Mouse (Mus musculus) erythroid progenitor cell, adult 5-6 weeks (primary cell): ENCODE measurements around the gene Iqcd. TPM values are rescaled to one million over a fixed set of nuclear protein-coding genes. Genes with fewer than 3 reads are reported as not detected.
A peak's percentile ranks its signal among the peaks of the same experiment; 100 is the strongest.

Source experiments
- ATAC-seq: replicated peaks from 2 replicates; pipeline ENCODE4 v1.8.0; 2016; ENCODE audit warnings: moderate number of reproducible peaks, mild to moderate bottlenecking, moderate TSS enrichment, inconsistent platforms; ENCODE audit not compliant: poor library complexity, low FRiP score, severe bottlenecking
- total RNA-seq, 2 experiments: library from RNA; stranded (forward) in 1 of 2; stranded (reverse) in 1 of 2; fragments of 150-400 nt in 1 of 2; fragments of 186-747, 209-891 nt in 1 of 2; gene quantifications; 2 replicates each; pipeline versions ENCODE4 v1.2.3 to v1.2.4; 2015 to 2017; ENCODE audit warnings: low replicate concordance in 2 of 2

Gene Iqcd
- 2.5 TPM in 1 of 2 replicates, not detected in the other for total RNA-seq (2015; ENCODE audit: low replicate concordance)
- total RNA-seq (2017; ENCODE audit: low replicate concordance): 3.1 and 3.3 TPM in 2 replicates

DNA sequence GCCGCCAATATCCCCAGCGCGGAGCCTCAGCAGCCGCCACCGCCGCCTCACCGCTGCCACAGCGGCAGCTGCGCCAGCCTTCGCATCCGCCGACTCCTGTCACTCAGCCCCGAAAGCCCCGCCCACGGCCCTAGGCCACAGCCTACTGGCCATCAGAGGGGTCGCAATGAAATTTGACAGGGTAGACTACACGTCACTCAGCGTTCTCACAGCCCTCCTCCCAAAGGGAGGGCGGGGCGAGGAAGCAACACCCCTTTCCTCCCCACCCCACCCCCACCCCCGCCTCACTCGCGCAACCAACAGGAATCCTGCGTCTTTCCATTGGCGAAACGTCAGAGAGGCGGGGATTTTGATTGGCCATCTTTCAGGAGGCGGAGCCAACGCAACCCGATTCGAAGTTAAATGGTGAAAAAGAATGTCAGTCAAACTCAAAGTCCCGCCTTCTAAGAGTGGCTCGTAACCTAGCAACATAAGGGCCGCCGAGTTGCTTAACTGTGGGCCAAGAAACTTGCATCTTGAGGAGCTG, at the start of gene Iqcd, which contains the start of gene Tpcn1:
Gene Iqcd (plus strand): TSS at position 448 of the 526 bp plus-strand sequence.
Gene Tpcn1 (minus strand): TSS at position 105 of the 526 bp plus-strand sequence.
- peak; percentile 80 for ATAC-seq

DNA sequence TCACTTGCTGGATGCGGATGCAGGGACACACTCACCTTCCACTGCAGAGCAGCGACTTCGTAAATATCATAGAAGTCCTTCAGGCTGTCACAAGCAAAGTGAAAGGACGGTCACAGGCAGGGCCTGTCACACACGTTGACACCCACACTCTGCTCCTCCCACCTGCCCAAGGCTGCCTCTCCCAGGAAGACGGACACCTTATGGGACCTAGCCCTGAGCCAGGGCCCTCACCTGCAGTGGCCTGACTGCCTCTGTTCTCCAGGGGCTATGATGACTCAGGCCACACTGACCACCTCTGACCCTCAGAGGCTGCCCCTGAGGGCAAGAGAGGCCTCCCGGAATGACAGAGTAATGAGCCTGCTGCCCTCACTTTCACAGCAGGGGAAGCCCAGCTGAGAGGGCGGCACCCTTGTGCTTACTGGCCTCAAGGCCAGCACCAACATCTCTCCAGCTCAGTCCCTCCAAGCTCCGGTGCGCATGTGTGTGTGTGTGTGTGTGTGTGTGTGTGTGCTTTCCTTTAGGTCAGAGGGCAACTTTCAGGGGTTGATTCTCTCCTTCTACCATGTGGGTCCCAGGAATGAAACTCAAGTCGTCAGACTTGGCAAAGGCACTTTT, 40.5 kb upstream of the Iqcd start:
- ATAC-seq: no peak

DNA sequence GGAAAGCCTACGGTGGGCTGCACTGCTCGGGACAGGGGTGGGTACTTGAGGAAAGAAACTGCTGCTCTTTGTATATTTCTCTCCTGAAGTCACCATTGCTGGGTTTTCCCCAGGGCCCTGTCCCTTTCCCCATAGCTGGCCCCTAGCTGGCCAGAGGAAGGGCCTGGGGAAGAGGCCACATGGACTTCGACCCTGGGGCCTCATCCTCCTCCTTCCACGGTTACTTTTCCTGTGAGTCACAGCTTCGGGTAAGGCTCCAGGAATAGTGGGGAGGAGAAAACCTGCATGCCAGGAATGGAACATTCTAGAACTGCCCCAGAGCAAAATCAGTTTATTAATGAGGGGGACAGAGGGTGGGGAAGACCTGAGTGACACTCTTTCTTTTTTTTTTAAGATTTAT, 38.7 kb upstream of the Iqcd start:
- ATAC-seq: no peak

DNA sequence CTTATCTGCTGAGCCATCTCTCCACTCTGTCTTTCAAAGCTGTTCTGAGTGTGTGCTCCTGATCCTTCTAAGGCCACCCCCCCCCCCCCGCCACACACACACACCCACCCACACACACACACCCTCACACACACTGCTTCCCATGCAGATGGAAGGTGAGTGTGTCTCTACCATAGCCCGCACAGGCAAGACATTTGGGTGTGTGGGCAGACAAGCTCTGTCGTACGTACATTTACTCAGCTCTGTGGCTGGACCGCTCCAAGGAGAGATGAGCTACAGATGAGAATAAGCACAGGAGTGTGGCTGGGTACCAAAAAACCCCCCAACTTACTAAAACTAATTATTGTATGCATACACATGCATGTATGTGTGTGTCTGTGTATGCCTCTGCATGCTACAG, 38.1 kb upstream of the Iqcd start:
- ATAC-seq: no peak

DNA sequence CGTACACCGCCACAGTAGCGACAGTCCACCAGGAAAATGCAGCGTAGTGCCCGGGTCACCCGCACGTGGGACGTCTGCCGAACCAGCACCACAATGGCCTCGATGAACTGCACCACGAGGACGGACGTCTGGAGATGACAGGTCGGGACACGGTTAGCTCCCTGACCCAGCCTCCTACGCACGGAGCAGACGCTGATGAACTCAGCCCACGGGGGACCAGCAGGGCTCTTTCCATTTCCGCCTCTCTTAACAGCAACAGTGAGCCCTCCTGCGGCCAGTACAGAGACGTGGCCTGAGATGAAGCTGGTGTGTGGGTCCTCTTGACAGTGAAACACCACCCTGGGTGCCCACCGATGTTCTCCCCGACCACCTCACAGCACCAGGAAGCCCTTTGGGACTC, 32.9 kb upstream of the Iqcd start:
- no peak for ATAC-seq

DNA sequence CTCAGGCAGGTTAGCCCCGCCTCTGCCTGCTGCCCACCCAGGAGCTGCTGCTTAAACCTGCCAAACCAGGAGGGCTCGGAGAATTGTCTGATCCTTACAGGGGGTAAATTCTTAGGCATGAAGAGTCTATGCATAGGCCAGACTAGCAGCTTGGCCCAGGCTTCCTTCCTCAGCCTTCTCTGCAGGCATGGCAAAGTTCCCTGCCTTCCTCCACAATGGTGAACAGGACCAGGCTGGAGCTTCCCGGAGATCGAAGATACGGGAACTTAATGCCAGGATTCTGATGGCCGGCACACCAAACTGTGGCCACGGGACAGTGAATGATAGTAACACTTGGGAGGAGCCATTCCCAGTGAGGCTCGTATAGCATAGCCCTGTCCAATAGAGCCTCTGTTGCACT, 30.8 kb upstream of the Iqcd start:
- no peak for ATAC-seq

DNA sequence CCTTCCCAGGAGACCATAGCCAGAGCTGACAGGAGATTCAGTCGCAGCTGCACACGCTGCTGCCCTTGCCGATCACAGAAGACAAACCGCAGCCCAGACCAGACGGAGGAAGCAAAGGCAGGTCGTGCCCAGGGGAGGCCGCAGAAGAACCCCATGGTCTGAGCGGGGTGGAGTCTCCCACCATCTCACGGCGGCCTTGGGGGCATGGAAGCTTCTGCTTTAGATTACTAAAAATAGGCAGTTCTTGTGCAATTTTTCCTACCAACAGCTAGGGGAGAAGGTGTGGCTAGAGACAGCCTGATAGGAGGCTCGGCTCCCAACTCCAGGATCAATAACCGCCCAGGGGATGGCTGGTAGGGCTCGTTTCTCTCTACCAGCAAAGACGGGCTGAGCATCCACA, 30.1 kb upstream of the Iqcd start:
- ATAC-seq: no peak

DNA sequence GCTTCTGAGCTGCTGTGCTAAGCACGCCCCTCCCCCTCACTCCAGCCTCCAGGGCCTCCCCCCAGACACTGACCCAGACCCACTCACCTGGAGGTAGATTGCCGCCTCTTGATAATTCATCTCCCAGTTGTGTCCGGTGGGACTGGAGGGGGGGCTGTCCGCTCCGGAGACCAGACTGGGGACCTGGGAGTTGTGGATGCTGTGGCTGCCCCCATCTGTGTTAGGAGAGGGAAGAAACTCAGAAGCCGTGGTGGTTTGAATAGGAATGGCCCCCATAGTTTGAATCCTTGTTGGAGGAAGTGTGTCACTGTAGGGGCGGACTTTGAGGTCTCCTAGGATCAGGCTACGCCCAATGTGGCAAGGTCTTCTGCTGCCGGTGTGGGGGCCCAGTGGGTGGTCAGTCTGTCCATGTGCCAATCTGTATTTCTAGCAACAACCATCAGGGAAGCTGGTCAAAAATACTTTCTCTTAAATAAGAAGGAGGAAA, 28.6 kb upstream of the Iqcd start:
- ATAC-seq: no peak

DNA sequence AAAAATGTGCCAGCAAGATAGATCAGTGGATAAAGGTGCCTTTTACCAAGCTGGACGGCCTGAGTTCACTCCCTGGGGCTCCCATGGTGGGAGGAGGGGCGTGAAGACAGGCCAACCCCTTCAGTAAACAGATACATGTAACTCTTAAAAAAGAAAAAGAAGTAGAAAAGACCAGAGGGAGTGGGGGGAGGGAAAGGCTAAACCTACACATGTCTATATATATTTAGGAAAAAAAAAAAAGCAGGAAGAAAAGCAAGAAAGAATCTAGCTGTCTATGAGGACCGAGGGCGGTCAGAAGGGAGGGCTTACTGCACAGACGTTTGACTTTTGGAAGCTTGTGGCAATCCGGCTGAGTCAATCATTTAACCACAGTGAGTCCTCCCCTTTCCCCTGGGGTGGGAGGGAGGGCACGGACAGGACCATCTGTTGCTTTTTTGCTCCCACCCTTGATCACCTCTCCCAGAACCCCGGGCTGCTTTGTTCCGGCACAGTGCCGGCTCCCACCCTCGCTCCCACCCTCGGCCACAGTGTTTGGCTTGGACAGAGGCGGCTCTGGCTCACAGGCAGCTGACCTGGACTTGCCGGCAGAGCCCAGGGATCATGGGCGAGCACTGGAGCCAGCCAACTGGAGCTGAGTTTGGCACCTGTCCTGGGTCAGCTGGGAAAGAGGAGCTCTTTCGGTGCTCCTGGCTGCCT, 28.1 kb upstream of the Iqcd start:
- no peak for ATAC-seq

DNA sequence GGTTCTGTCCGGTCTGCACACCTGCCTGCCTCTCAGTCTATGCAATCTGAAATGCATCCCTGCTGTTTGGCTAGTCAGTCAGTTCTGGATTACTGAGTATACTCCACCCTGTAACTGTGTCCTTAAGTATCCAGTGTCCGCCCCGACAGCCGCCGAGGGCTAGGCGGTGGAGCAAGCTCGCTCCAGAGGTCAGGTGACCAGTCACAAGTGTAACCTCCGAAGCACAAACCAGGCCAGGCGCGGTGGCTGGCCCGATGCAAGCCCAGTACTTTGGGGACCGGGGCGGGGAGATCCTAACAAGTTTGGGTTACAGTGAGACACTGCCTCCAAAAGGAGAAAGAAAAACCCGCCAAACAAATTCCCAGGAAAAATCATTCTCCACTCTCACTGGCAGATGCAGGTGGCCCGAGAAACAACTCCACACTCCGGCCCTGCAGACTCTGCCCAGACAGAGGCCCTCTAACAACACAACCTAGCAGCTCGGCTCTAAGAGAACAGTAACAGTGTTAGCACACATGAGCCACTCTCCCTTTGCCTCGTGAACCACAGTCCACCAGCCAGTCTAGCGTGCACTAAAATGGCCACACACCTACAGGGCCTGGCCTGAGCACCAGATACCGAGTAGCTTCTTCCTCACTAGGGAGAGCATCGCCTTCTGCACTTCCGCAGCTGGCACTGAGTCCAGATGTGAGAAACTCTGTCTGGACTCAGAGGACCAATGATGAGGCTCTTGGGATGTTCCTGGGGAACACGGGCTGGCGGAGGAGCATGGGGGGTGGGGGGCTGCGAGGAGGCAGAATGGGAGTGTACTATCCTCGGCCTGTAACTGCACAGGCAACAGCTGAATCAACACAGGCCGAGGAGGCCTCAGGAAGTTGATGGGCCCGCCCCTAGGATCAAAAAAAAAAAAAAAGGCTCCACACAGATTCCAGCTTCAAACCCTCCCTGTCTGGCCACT, 25.6 kb upstream of the Iqcd start:
- no peak for ATAC-seq

DNA sequence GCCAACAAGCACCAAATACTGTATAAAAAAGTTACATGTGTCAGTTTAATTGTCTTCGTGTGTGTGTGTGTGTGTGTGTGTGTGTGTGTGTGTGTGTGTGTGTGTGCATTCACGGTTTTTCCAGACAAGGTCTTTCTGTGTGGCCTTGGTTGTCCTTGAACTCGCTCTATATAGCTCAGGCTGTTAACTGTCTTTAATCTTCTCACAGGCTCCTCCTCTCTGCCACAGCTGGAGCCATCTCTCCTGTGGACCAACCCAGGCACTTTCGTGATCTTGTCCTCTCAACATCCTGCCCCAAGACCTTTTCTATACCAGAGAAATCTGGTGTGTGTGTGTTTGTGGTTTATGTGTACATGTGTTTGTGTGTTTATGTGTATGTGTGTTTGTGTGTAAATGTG, 24.9 kb upstream of the Iqcd start:
- ATAC-seq: no peak

DNA sequence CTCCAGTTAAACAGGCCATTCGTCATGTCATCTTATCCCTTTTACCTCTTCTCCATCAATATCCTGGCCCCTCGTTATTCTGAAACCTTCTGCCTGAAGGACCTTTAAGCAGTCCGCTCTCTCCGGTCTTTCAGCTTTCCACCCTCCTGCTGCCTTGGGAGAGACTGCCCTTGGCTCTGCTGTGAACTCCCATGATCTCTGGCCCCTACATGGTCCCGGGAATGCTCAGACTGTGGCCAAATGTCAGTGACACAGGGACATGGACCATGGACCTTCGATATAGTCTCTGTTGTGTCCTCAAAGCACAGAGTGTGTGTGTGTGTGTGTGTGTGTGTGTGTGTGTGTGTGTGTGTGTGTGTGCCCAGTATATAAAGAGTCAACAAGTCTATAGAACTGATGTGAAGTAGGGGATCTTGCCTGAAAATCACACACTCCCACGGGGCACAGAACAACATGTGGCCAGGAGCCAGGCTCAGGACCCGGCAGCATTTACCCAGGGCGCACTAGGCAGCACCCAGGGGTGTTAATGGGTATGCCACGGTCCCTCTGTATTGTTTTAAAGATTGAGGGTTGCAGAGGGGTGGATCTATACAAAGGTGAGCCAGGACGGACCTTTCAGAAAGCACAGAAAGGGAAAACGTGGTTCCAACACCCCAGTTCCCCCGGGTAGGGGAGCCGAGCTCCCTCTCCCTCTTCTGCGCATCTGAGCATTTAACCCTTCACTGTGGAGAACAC, 23.5 kb upstream of the Iqcd start:
- no peak for ATAC-seq

DNA sequence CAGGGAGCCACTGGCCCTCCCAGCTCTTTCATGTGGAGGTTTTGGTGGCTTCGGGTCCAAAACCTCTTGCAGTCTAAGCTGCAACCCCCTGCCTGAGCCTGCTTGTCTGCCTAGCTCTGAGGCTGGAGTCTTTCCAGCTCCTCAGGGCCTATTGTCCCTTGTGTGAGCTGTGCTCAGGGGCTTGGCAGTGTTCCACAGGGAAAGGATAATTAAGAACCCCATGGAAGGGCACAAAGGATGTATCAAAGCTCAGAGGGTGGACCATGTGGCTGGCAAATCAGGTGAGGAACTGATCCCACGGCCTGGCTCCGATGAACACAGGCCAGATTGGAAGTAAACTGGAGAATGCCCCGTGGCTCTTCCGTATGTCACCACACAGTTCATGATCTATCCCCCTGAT, 22.7 kb upstream of the Iqcd start:
- no peak for ATAC-seq

DNA sequence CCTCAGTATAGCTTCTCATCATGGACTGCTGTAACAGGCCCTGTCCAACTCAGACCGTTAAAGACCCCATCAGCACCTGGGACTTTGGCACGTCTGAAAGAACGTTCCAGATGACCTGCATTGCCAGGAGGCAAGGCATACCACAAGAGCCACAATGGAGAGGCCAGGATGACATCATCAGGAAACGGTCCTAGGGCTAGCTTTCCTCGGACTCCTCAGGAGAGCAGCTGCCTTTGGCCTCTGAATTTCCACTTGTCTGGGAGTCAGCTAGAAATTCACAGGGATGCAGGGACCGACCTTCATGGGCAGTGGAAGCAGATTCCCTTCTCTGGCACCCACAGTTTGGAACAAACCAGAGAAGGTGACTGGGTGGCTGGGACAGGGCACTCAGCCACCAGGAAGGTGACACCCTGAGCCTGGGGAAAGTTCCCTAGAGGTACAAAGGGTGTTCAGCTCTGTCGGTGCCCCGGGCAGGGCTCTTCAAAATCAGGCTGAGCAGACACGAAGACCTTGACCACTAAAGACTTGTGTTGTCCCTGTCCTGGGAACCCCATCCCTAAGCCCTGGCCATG, 22.0 kb upstream of the Iqcd start:
- no peak for ATAC-seq

DNA sequence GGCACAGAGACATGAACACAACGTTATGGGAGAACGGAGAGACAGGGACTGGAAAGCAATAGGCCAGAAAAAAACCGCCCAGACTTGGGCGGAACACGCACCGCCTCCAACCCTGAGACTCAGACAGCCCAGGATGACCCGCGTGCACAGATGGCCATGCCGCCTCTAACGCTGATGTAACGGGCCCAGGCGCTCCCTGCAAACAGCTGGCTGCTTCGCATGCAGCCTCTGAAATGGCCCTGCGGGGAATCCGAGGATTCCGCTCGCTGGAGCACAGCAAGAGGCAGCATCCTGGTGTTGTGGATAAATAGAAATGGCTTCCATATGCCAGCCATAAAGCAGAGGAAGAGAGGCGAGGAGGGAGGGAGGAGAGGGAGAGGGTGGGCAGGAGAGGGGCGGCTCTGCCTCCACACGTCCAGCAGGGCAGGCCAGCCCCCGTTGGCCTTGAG, 21.5 kb upstream of the Iqcd start:
- no peak for ATAC-seq

DNA sequence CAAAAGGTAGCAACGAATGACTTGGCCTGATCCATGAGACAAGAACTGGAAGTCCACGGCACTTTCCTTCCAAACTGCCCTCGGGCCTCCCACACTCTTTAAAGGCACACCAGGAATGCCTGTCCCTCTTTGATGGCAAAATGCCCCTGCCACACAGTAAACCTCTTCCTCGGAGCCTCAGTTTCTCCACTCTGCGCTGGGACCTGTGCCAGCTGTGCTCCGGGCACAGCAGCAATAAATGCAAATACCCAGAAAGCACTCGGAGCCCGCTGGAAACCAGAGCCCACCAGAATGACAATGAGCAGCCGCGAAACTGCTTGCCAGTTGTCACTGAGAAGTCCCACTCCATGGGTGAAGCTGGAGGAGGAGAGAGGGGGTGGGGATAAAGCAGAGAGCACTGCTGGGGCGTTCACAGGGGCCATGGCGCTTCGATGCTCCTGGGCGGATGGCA, 21.0 kb upstream of the Iqcd start:
- ATAC-seq: no peak

DNA sequence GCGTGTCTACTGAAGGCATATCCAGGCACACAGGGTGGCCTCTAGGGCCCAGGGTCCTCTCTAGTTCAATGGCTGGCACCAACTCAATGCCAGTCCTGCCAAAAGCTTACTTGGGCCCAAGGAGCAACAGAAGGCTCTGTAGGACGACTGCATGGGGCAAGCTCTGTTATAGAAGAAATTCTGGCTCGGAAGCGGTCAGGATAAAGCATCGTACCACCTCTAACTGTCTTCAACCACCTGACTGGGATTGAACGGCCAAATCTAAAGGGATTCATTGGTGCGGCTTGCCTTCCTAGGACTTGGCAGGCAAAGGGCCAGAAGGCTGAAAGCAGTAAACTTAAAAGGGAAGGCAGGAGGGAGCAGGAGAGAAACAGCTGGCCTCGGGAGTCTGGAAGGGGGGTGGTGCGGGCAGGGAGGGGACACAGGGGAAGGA, 20.5 kb upstream of the Iqcd start:
- no peak for ATAC-seq

DNA sequence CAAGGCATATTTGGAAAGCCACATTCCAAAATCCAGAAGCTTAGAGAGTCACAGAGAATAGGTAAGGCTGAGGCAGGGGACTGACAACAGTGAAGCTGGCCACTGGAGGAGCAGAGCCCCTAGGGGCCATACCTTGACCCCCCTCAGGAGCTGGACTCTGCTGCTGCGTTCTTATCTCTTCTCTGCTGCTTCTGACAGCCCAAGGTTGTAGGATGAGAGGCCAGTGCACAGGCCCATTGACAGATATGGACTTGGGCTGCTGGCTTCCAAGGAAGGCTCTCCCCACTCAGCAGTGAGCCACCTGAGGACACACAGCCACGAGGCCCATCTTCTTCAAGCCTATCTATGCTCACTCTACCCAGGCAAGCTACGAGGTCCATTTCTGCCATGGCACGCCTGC, 19.9 kb upstream of the Iqcd start:
- ATAC-seq: no peak

DNA sequence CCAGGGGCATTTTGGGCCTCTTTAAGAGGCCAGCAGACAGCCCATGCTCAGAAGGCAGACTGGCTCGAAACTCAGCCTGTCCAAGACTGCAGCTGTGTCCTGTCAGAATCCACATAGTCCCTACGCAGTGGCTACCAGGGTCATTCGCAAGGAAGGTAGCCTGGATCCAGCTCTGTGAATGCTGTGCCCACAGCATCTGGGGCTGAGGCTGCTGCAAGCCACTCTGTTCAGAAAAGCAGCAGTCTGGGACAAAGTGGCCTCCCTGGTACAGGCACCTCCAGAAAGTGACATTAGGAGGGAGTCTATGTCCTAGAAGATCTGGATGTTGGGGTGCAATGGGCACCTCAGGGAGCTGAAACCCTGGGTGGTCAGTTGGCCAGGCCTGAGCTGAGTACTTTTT, 19.0 kb upstream of the Iqcd start:
- ATAC-seq: no peak
